Mouse (Mus musculus) spleen, adult 12 weeks (tissue): ENCODE data around the gene Tubgcp6.

Experiments used
- DNase-seq: peaks from one replicate; pipeline ENCODE4 v3.0.0; 2022; ENCODE audit warnings: low spot score

Tubgcp6 gene

DNA sequence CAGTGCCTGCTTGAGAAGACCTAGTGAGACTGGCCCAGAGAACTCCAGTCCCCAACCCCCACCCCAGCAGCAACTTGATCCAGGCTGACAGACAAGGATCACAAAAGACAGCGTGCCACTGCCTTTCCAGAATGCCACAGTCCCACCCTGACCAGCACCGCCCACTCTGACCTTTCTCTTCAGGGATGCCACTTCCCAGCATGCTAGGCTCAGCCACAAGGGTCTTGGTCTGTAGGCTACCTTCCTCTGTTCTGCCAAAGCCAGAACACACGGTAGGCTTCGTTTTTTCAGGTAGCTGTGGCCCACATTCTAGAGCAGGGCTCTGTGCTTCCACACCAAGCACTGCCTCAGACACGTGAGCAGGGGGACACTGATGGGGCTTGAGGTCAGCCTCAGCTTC, 20.3 kb downstream of the Tubgcp6 start:
- no peak for DNase-seq

GRCm38 (mm10) chr15:89100823-89101222, 22.1 kb downstream of the Tubgcp6 start:
- DNase-seq: no peak

DNA sequence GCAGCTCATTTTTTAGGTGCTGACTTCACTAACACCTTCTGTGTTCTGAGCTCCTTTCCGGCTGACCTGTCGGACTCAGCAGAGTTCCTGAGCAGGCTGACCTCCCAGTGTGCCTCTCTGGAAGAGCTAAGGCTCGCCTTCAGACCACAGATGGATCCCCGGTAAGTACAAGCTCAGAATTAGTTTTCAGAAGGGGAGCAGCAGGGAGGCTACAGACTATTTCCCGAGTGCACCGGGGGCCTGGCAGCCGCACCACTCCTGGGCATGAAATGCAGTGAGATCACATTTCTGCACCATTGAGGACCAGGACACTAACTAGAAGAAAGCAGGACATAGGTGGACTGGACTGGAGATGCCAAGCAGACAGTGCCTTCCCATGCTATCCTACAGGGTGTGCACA, 24.3 kb downstream of the Tubgcp6 start:
- no peak for DNase-seq

DNA sequence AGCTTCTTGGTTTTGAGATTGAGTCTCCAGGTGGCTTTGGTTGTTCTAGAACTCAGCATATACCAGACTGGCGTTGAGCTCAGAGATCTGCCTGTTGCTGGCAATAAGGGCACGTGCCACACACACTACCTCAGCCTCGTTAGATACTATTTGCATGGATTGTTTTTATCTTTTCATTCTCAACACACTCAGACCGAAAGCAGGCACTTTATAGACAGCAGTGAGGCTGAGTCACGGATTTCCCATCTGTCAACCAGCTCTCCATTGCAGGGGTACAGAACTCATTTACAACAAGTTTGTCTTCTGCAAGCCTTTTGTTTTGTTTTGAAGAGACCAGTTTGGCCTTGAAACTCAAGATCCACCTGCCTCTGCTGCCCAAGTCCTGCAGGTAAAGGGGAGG, 25.5 kb downstream of the Tubgcp6 start:
- DNase-seq: no peak

DNA sequence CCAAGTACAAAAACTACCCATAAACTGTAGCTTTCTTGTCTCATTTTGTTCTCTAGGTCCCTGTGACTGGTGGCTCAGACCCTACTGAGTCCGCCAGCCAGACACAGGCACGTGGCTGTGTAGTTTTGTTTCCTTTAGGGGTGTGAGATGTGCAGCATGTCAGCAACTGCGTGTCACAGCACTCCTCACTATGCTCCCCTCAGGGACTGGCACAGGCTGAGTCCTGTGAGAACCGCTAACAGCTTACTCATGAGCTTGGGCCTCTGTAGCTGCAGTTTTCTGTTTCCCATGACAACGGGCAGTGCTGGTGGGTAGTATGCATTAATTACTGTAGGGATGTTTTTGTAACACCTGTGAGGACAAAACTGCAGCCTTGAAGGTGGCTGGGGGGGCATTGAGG, 30.7 kb downstream of the Tubgcp6 start:
- DNase-seq: no peak

- no peak for DNase-seq
Observed at GRCm38 (mm10) chr15:89090662-89091061, 32.2 kb downstream of the Tubgcp6 start.

- peak; percentile 17 for DNase-seq
Observed at GRCm38 (mm10) chr15:89089248-89090051, 33.5 kb downstream of the Tubgcp6 start.

GRCm38 (mm10) chr15:89088607-89089247, 34.2 kb downstream of the Tubgcp6 start, which contains the start of gene Selenoo:
Gene Selenoo, plus strand, starts transcription at chr15:89089084.
- DNase-seq: peak; percentile 75

GRCm38 (mm10) chr15:89084826-89085225, 38.1 kb downstream of the Tubgcp6 start:
- no peak for DNase-seq

DNA sequence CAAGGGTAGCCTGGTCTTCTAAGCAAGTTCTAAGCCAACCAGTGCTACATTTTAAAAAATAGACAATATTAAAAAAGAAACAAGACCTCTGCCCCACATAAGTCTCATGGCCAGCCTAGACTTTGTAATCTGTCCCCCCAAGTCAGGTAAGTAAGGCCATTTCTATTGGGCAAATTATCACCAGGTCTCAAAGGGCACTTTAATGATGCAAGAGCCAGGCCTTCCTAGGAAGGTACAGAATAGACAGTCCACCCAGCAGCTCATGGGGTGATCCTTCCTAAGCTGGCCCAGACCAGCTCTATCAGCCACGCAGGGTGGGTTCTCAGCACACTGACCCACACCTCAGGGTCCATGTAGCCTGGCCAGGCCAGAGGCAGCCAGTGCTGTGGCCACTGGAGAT, 39.0 kb downstream of the Tubgcp6 start:
- DNase-seq: no peak

- peak; percentile 57 for DNase-seq
Observed at GRCm38 (mm10) chr15:89078208-89078836, 44.6 kb downstream of the Tubgcp6 start.

- peak; percentile 31 for DNase-seq
Observed at GRCm38 (mm10) chr15:89076156-89076731, 46.7 kb downstream of the Tubgcp6 start.

DNA sequence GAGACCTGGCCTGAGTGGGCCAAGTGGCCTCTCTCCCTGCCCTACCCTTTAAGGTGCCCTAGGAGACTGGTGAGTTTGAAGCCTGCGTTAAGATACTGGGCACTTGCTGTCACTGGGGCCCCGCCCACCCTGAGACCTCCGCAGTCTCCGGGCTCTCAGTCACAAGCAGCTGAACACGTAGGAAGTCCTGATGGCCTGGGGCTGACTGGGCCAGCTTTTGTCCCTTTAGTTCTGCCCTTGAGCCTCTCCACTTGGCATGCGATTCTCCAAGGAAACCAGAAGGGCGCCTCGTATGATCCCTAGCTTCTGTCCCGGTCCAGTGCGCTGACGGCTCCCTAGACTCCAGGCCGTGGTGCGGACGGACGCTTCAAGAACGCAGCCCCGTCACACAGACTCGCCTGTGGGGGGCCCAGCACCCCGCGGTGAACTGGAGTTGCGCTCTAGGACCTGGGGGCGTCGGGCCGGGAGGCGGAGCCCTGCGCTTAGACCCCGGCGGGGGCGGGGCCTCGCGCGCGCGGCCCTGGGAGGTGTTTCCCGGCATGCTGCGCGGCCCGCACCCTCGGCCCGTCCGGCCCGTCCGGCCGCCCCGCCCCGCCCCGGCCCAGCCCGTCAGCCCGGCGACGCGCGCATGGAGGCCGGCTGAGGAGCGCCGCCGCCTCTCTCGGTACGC, 47.3 kb downstream of the Tubgcp6 start:
- peak; percentile 71 for DNase-seq

DNA sequence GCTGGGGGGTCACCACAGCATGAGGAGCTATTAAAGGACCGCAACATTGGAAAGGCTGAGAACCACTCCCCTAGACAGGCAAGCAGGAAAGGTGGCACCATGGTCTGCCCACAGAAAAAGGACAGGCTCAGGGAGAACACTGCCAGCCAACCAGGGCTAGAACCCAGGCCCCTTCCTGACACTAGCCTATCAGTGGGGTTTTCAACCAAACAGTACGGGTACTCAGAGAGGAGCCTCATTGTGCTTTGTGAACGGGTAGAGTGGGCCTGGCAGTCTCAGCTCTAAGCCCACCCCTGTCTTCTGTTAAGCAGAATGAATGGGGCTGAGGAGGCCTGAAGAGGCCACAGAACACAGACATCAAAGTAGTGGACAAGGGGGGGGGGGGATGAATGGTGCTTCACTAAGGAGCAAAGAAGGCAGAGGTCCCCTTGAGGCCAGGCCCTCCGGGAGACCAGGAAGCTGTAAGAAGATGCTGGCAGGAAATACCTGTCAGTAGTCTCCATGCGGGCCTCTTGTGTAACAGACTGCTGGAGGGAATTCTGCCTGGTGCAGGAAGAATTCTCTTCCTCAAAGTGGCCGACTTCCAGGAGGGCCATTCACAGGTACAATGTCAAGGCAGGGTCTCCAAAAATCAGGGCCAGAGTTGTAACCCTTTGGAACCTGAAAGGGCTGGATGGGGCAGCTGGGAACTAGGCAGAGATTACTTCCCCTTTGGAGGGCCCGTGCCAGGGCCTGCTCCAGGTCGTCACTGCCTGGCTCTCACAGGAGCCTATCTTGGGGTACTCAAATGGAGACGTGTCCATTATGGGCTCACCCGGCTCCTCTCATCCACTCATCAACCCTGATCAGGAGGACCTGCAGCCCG, 48.1 kb downstream of the Tubgcp6 start, which contains the start of gene Trabd:
TSS of gene Trabd (plus strand) at position 512 of the 865 bp plus-strand sequence.
- no peak for DNase-seq

DNA sequence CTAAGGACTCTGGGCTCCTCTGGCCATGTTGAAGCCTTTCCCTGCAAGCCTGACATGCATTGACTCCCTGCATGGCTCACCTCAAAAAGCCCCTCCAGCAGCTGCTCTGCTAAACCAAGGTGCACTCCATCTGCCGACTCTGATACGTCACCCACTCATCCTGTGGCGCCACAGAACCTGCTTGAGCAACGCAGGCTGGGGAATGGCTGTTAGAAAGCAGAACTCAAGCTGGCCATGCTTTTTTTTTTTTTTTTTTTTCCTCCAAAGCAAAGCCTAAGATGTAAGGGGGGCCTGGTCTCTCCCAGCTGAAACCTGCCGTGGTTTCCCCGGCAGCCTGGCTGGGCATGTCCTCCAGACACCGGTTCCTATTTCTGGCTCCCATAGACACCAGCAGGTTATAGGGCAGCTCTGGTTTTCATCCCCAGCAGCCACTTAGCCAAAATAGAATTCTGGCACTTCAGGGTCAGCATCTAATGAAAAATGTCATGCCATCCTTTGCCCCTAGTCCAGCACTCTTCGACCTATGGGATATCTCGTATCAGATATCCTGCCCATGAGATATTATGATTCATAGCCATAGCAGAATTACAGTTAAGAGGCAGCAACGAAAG, 48.8 kb downstream of the Tubgcp6 start:
- no peak for DNase-seq

DNA sequence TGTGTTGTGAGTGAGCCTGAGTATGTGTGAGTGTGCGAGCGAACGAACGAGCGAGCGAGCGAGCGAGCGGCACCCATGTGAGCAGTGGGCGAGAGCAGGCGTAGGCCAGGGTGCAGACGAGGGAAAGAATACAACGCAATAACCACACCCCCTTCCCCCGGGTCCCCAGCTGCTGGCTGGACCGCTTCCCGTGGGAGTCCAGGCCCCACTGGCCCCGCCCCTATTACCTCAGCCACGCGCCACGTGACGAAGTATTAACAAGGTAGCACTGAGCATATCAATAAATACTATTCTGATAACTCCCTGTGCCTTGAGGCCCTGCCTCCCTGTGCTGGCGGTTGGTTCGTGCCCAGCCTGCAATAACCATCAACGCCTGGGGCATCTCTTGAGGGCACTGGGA, 52.3 kb downstream of the Tubgcp6 start:
- no peak for DNase-seq

GRCm38 (mm10) chr15:89069336-89069840, 53.5 kb downstream of the Tubgcp6 start:
- no peak for DNase-seq

- DNase-seq: no peak
Observed at GRCm38 (mm10) chr15:89068226-89068625, 54.7 kb downstream of the Tubgcp6 start.

GRCm38 (mm10) chr15:89067609-89068008, 55.3 kb downstream of the Tubgcp6 start:
- no peak for DNase-seq

GRCm38 (mm10) chr15:89064891-89065290, 58.0 kb downstream of the Tubgcp6 start:
- DNase-seq: no peak
